Mouse (Mus musculus) embryo, embryonic 11.5 days (tissue): ENCODE data around the gene Tgfb2.

Experiments used
- DNase-seq: peaks from one replicate; pipeline ENCODE4 v3.0.0-alpha.2; 2012; ENCODE audit warnings: low read depth, low spot score

The Tgfb2 gene

GRCm38 (mm10) chr1:186702391-186703255 lies 3.2 kb downstream of the Tgfb2 start:
- DNase-seq = no peak

GRCm38 (mm10) chr1:186701206-186701905 lies 4.4 kb downstream of the Tgfb2 start:
- DNase-seq = no peak

- DNase-seq = no peak
These were observed 5.3 kb downstream of the Tgfb2 start for GRCm38 (mm10) chr1:186700496-186700895.

- DNase-seq = no peak
These were observed 7.0 kb downstream of the Tgfb2 start for GRCm38 (mm10) chr1:186698583-186699338.

- no peak for DNase-seq
These were observed 9.6 kb downstream of the Tgfb2 start for GRCm38 (mm10) chr1:186696231-186696630.

GRCm38 (mm10) chr1:186695361-186695760 lies 10.4 kb downstream of the Tgfb2 start:
- DNase-seq = no peak

GRCm38 (mm10) chr1:186692370-186692769 lies 13.4 kb downstream of the Tgfb2 start:
- no peak for DNase-seq

GRCm38 (mm10) chr1:186691708-186692107 lies 14.1 kb downstream of the Tgfb2 start:
- no peak for DNase-seq

- DNase-seq = no peak
These were observed 21.7 kb downstream of the Tgfb2 start for GRCm38 (mm10) chr1:186684041-186684440.

- no peak for DNase-seq
These were observed 23.2 kb downstream of the Tgfb2 start for GRCm38 (mm10) chr1:186682606-186683005.

- DNase-seq = no peak
These were observed 28.2 kb downstream of the Tgfb2 start for GRCm38 (mm10) chr1:186677614-186678013.

GRCm38 (mm10) chr1:186676199-186676598 lies 29.6 kb downstream of the Tgfb2 start:
- DNase-seq = no peak

- no peak for DNase-seq
These were observed 30.5 kb downstream of the Tgfb2 start for GRCm38 (mm10) chr1:186675263-186675662.

GRCm38 (mm10) chr1:186674621-186675020 lies 31.2 kb downstream of the Tgfb2 start:
- DNase-seq = no peak

GRCm38 (mm10) chr1:186673166-186673565 lies 32.6 kb downstream of the Tgfb2 start:
- no peak for DNase-seq

- DNase-seq = no peak
These were observed 42.4 kb downstream of the Tgfb2 start for GRCm38 (mm10) chr1:186663412-186663811.

- DNase-seq = no peak
These were observed 42.8 kb downstream of the Tgfb2 start for GRCm38 (mm10) chr1:186662996-186663395.

- no peak for DNase-seq
These were observed 44.4 kb downstream of the Tgfb2 start for GRCm38 (mm10) chr1:186661206-186661921.

GRCm38 (mm10) chr1:186658783-186659182 lies 47.0 kb downstream of the Tgfb2 start:
- DNase-seq = no peak

- no peak for DNase-seq
These were observed 48.1 kb downstream of the Tgfb2 start for GRCm38 (mm10) chr1:186657559-186658219.
